Mouse (Mus musculus) olfactory bulb, adult 2 months (tissue): ENCODE results near the gene Pacs2.

Experiments
- CTCF ChIP-seq: fragments of 200-500 bp; IDR thresholded peaks from 2 replicates; pipeline ENCODE4 v1.5.1; 2012; ENCODE audit warnings: low read depth, mild to moderate bottlenecking, low read length, moderate library complexity; ENCODE audit not compliant: insufficient read depth
- POLR2A ChIP-seq: fragments of 200-500 bp; IDR thresholded peaks from 2 replicates; pipeline ENCODE4 v1.6.1; 2012; ENCODE audit warnings: mild to moderate bottlenecking, low read depth, low read length, moderate library complexity; ENCODE audit not compliant: insufficient read depth

GRCm38 (mm10) chr12:112994153-112994552, 20.2 kb upstream of the Pacs2 start:
- TF ChIP-seq CTCF (no peak), POLR2A (no peak)
